Mouse (Mus musculus) limb, embryonic 14.5 days (tissue): ENCODE measurements around the gene Nkiras2. TPM values are rescaled to one million over a fixed set of nuclear protein-coding genes. Genes with fewer than 3 reads are reported as not detected.

Source experiments
- ATAC-seq: fragments of 200-750 bp; cut with Nextera tagmentation; 2 replicates; pipeline ENCODE4 v1.8.0; 2017; ENCODE audit warnings: low read depth, moderate number of reproducible peaks, moderate TSS enrichment; ENCODE audit not compliant: low FRiP score
- DNase-seq: peaks from one replicate; pipeline ENCODE4 v3.0.0-alpha.2; 2015; ENCODE audit warnings: low spot score
- H3K27ac ChIP-seq: fragments of 300-500 bp; sonication (generic); replicated peaks from 2 replicates; pipeline ENCODE4 v1.5.1; 2014; ENCODE audit warnings: low read depth, mild to moderate bottlenecking, low read length, moderate library complexity, mixed read lengths
- H3K27me3 ChIP-seq: fragments of 300-500 bp; sonication (generic); 2 replicates; pipeline ENCODE4 v1.6.1; 2014; ENCODE audit warnings: low read length, mixed read lengths; ENCODE audit not compliant: control insufficient read depth, insufficient read depth
- H3K36me3 ChIP-seq: fragments of 300-500 bp; sonication (generic); 2 replicates; pipeline ENCODE4 v1.6.1; 2014; ENCODE audit warnings: mild to moderate bottlenecking, low read length, moderate library complexity, mixed read lengths; ENCODE audit not compliant: control insufficient read depth, insufficient read depth
- H3K4me1 ChIP-seq: fragments of 300-500 bp; sonication (generic); 2 replicates; pipeline ENCODE4 v1.6.1; 2014; ENCODE audit warnings: antibody characterized with exemption, low read length, mixed read lengths; ENCODE audit not compliant: control insufficient read depth, insufficient read depth
- H3K4me2 ChIP-seq: fragments of 300-500 bp; sonication (generic); replicated peaks from 2 replicates; pipeline ENCODE4 v1.6.1; 2014; ENCODE audit warnings: low read depth, mild to moderate bottlenecking, low read length, moderate library complexity; ENCODE audit not compliant: severe bottlenecking
- H3K4me3 ChIP-seq: fragments of 300-500 bp; sonication (generic); replicated peaks from 2 replicates; pipeline ENCODE4 v1.5.1; 2014; ENCODE audit warnings: low read length
- H3K9ac ChIP-seq: fragments of 300-500 bp; sonication (generic); 2 replicates; pipeline ENCODE4 v1.6.1; 2014; ENCODE audit warnings: mild to moderate bottlenecking, low read depth, low read length, moderate library complexity; ENCODE audit not compliant: severe bottlenecking
- H3K9me3 ChIP-seq: fragments of 300-500 bp; sonication (generic); 2 replicates; pipeline ENCODE4 v1.6.1; 2016; ENCODE audit warnings: low read length; ENCODE audit not compliant: control insufficient read depth
- POLR2A ChIP-seq: fragments of 200-500 bp; IDR thresholded peaks from 2 replicates; pipeline ENCODE4 v1.8.0; 2012; ENCODE audit warnings: inconsistent platforms, mild to moderate bottlenecking, moderate library complexity, borderline replicate concordance; ENCODE audit not compliant: insufficient read depth, insufficient read length; ENCODE audit errors: extremely low read depth
- WGBS: fragments of 180-500 bp; shearing (Covaris S2); extraction: QIAGEN DNeasy Blood & Tissue Kit; methylation state at CpG from one replicate; pipeline ENCODE4 v1.1.7; 2014; 5-methylcytosine and 5-hydroxymethylcytosine counted together
- polyA plus RNA-seq, 2 experiments: library from polyadenylated mRNA; depleted of rRNA in 1 of 2; stranded (reverse) in 1 of 2; unstranded in 1 of 2; fragments of >200 nt; fragmentation: Nextera tagmentation in 1 of 2; extraction: Ambion mirVana in 1 of 2; gene quantifications; 2 replicates each; pipeline versions ENCODE4 v1.2.1 to v1.2.3; 2012 to 2014

The Nkiras2 gene
- polyA plus RNA-seq, 2 experiments: 68.7 to 76.4 TPM

- Histone ChIP-seq H3K9me3 (no peaks in the 10 kb centered on the region), H3K27ac (peak within 1 kb of the TSS; percentile 61), H3K4me3 (peak within 1 kb of the TSS; percentile 62), H3K36me3 (peaks cover 16% of the 10 kb centered on the region), H3K4me2 (peak within 1 kb of the TSS; percentile 72), H3K9ac (peak within 1 kb of the TSS; percentile 68), H3K27me3 (peaks cover 6% of the 10 kb centered on the region; the same call in 1 of the 2 replicates), H3K4me1 (0 out of 2 replicates have a peak, but pooled peaks cover 4% of the 10 kb centered on the region)
- ATAC-seq: peak; percentile 74
- 1% methylated on average over 47 of the region's 47 CpGs for WGBS
- DNase-seq: peak; percentile 58
- TF ChIP-seq POLR2A: no peak
These were observed 44.1 kb upstream of the Nkiras2 start, which contains the start of gene Cnp for GRCm38 (mm10) chr11:100574708-100575483. Cnp (plus strand) TSS chr11:100574904.

- H3K9ac ChIP-seq: peak overlapping the region; percentile 68
- 44% methylated on average over 2 of the region's 2 CpGs for WGBS
- H3K4me2 ChIP-seq: peak overlapping the region; percentile 72
- peaks cover 6% of the 10 kb centered on the region; the same call in 1 of the 2 replicates for H3K27me3 ChIP-seq
- no peak for TF ChIP-seq POLR2A
- H3K4me1 ChIP-seq: 0 out of 2 replicates have a peak, but pooled peaks cover 4% of the 10 kb centered on the region
- H3K9me3 ChIP-seq: no peaks in the 10 kb centered on the region
- H3K27ac ChIP-seq: no peak overlapping the region
- 0 out of 2 replicates have a peak, but pooled peaks have one; percentile 5 for ATAC-seq
- H3K4me3 ChIP-seq: peak overlapping the region; percentile 62
- DNase-seq: no peak
- H3K36me3 ChIP-seq: peaks cover 22% of the 10 kb centered on the region
These were observed 43.6 kb upstream of the Nkiras2 start for GRCm38 (mm10) chr11:100575484-100575855.

GRCm38 (mm10) chr11:100576256-100576655, 42.8 kb upstream of the Nkiras2 start:
- no peak overlapping the region for H3K9ac ChIP-seq
- no peaks in the 10 kb centered on the region for H3K9me3 ChIP-seq
- H3K27me3 ChIP-seq: 0 out of 2 replicates have a peak, but pooled peaks cover under 1% of the 10 kb centered on the region
- H3K4me3 ChIP-seq: no peak overlapping the region
- ATAC-seq (no peak), DNase-seq (no peak)
- H3K36me3 ChIP-seq: peaks cover 29% of the 10 kb centered on the region
- H3K4me1 ChIP-seq: no peaks in the 10 kb centered on the region
- 66% methylated on average over 21 of the region's 21 CpGs for WGBS
- TF ChIP-seq POLR2A: no peak
- no peak overlapping the region for H3K4me2 ChIP-seq
- peak overlapping the region; percentile 20; the same call in 1 of the 2 replicates for H3K27ac ChIP-seq

GRCm38 (mm10) chr11:100577852-100578599, 41.0 kb upstream of the Nkiras2 start:
- 78% methylated on average over 8 of the region's 8 CpGs for WGBS
- Histone ChIP-seq H3K4me2 (no peak overlapping the region), H3K4me1 (no peaks in the 10 kb centered on the region), H3K27me3 (no peaks in the 10 kb centered on the region), H3K27ac (no peak overlapping the region), H3K9me3 (no peaks in the 10 kb centered on the region), H3K36me3 (peaks cover 46% of the 10 kb centered on the region), H3K9ac (no peak overlapping the region), H3K4me3 (no peak overlapping the region)
- no peak for ATAC-seq
- no peak for TF ChIP-seq POLR2A
- no peak for DNase-seq

GRCm38 (mm10) chr11:100579116-100579799, 39.8 kb upstream of the Nkiras2 start:
- no peak for ATAC-seq
- Histone ChIP-seq H3K27me3 (no peaks in the 10 kb centered on the region), H3K4me1 (no peaks in the 10 kb centered on the region), H3K36me3 (peaks cover 58% of the 10 kb centered on the region), H3K4me3 (no peak overlapping the region), H3K4me2 (no peak overlapping the region), H3K9ac (no peak overlapping the region), H3K27ac (no peak overlapping the region), H3K9me3 (no peaks in the 10 kb centered on the region)
- no peak for DNase-seq
- WGBS: 89% methylated on average over 9 of the region's 9 CpGs
- no peak for TF ChIP-seq POLR2A
